Mouse (Mus musculus) C2C12 (cell line): ENCODE results near the gene Xpo4.
A peak's percentile ranks its signal among the peaks of the same experiment; 100 is the strongest.

ENCODE experiments used
- CTCF ChIP-seq: IDR thresholded peaks from one replicate; pipeline ENCODE4 v1.5.1; 2011; ENCODE audit not compliant: control insufficient read depth, insufficient read depth, insufficient read length
- FOSL1 ChIP-seq: IDR thresholded peaks from one replicate; pipeline ENCODE4 v1.8.0; 2011; ENCODE audit warnings: mild to moderate bottlenecking, low read length; ENCODE audit not compliant: poor library complexity, insufficient read depth, severe bottlenecking
- MAX ChIP-seq: IDR thresholded peaks from one replicate; pipeline ENCODE4 v1.6.1; 2011; ENCODE audit warnings: mild to moderate bottlenecking, control low read depth

DNA sequence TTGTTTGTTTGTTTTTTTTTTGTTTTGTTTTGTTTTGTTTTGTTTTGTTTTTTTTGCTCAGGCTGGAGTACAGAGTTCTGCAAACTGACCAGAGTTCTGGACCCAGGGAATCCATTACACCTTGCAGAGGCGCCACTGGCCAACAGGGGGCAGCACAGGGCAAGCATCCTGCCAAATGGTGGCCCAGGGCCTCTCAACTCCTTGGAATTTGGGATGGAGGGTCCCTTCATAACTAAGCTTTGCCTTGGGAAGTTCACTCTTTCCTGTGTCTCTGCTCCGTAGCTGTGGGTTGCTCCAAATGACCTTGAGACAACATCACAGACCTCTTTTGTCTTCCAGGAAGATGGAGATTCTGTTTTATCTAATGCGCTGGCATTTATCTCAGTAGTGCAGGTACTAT is 132.0 kb downstream of the Xpo4 start:
- peak; percentile 79 for TF ChIP-seq CTCF
- no peak for TF ChIP-seq MAX
- TF ChIP-seq FOSL1 = no peak
